Mouse (Mus musculus): ENCODE measurements at regions not wholly inside any gene's neighbourhood (a gene's known extent, or its start where the extent isn't known, plus 50 kb on each side); places are given as distances from the start of the nearest gene placed in this dataset.

- TF ChIP-seq CTCF (conservative IDR thresholded peaks at IDR 0.05 in 1 of 2, IDR thresholded peaks at IDR 0.05 in 1 of 2; ENCODE audit: low read depth in 2 of 2, low read length in 2 of 2) (no peak), ELF1 (IDR thresholded peaks at IDR 0.05; ENCODE audit: low read depth, low read length) (no peak), SMC3 (IDR thresholded peaks at IDR 0.05; ENCODE audit: low read depth, low read length) (no peak), E2F4 (IDR thresholded peaks at IDR 0.05; ENCODE audit: insufficient replicate concordance, low read depth, low read length) (no peak), POLR2A (IDR thresholded peaks at IDR 0.05; ENCODE audit: low read depth, low read length) (no peak)
These were observed 721.8 kb upstream of the Auts2 start for GRCm38 (mm10) chr5:133264976-133265375.

All from CH12.LX (cell line).